Mouse (Mus musculus): ENCODE data around the gene Gm17509.

- TF ChIP-seq CTCF (conservative IDR thresholded peaks at IDR 0.05; ENCODE audit: low read length) (no peak), NANOG (IDR thresholded peaks at IDR 0.05; ENCODE audit: borderline replicate concordance, low read length) (no peak)
Measured at GRCm38 (mm10) chr13:117219871-117220500, 889 bp downstream of the Gm17509 start.

Measured in E14TG2a.4 (cell line).